8 mouse cellular contexts compared by ENCODE assay signal in the genomic region with DNA sequence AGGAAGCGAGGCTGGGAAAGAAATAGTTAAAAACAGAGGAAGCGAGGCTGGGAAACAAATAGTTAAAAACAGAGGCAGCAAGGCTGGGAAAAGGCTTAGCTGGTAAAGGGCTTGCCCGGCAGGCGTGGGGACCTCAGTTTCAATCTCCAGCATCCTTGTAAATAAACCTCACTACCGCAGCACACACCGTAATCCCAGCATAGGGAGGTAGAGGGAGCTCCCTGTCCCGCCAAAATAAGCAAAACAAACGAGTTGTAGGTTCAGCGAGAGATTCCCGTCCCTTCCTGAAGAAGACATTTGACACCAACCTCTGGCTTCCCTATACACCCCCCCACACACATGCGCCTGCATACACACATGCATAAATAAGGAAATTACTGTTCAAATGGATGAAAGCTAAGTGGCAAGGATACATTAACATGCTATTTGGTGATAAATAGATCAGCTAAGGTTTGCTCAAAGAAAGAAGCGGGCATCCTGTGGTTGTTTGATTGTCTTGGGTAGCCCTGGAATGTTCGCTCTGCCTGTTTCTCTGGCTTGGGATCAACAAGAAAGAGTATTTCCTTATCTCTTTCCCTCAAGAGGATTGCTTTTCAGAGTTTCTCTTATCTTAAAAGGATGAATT. TPM values are rescaled to one million over a fixed set of nuclear protein-coding genes. Genes with fewer than 3 reads are reported as not detected.
DNase-seq lines count a peak whose midpoint lies in the region; ATAC-seq and TF ChIP-seq lines count a peak whose summit lies in the region.

No protein-coding gene starts in this region.

- ATAC-seq in lung, embryonic 14.5 days (ENCODE audit: insufficient read depth) = peak; percentile 45; the same call in 1 of the 2 replicates
- no peak; the same call in 1 of the 2 replicates for ATAC-seq in embryonic facial prominence, embryonic 12.5 days (ENCODE audit: insufficient number of reproducible peaks, insufficient read depth, low FRiP score, low TSS enrichment)
- peak; percentile 73; the same call in 1 of the 2 replicates for ATAC-seq in hindbrain, embryonic 15.5 days (ENCODE audit: low FRiP score, low read depth)
- peak; percentile 55; the same call in 1 of the 2 replicates for ATAC-seq in lung, postnatal 0 days
- no peak for ATAC-seq in monocyte, adult 5-6 weeks (replicated peaks; ENCODE audit: insufficient number of reproducible peaks, low FRiP score, low TSS enrichment, poor library complexity, severe bottlenecking)

- 5% methylated on average over 13 of the region's 13 CpGs for WGBS in lung, embryonic 14.5 days
- 10% methylated on average over 13 of the region's 13 CpGs for WGBS in embryonic facial prominence, embryonic 12.5 days
- WGBS in hindbrain, embryonic 15.5 days = 14% methylated on average over 13 of the region's 13 CpGs
- WGBS in lung, postnatal 0 days = 6% methylated on average over 13 of the region's 13 CpGs

- no peaks in the 10 kb centered on the region for H3K9me3 ChIP-seq in lung, embryonic 14.5 days (ENCODE audit: low read depth, low read length)
- no peaks in the 10 kb centered on the region for H3K9me3 ChIP-seq in embryonic facial prominence, embryonic 12.5 days
- H3K9me3 ChIP-seq in hindbrain, embryonic 15.5 days = no peaks in the 10 kb centered on the region
- H3K9me3 ChIP-seq in lung, postnatal 0 days (ENCODE audit: low read length) = no peaks in the 10 kb centered on the region

- peak; percentile 52 for TF ChIP-seq CTCF in lung, embryonic 14.5 days (IDR thresholded peaks at IDR 0.05; ENCODE audit: low read depth)
- TF ChIP-seq CTCF in lung, postnatal 0 days (IDR thresholded peaks at IDR 0.05) = peak; percentile 57

- H3K27me3 ChIP-seq in lung, embryonic 14.5 days (ENCODE audit: insufficient read depth, low read length) = no peaks in the 10 kb centered on the region
- H3K27me3 ChIP-seq in embryonic facial prominence, embryonic 12.5 days = no peaks in the 10 kb centered on the region
- H3K27me3 ChIP-seq in hindbrain, embryonic 15.5 days = no peaks in the 10 kb centered on the region
- no peaks in the 10 kb centered on the region for H3K27me3 ChIP-seq in lung, postnatal 0 days (replicated peaks; ENCODE audit: insufficient read depth, low read length)

- H3K27ac ChIP-seq in lung, embryonic 14.5 days (ENCODE audit: low read depth) = no peak overlapping the region
- H3K27ac ChIP-seq in embryonic facial prominence, embryonic 12.5 days = no peak overlapping the region; the same call in 1 of the 2 replicates
- H3K27ac ChIP-seq in hindbrain, embryonic 15.5 days (replicated peaks) = no peak overlapping the region; the same call in 1 of the 2 replicates
- H3K27ac ChIP-seq in lung, postnatal 0 days (ENCODE audit: low read length) = no peak overlapping the region

- H3K4me3 ChIP-seq in lung, embryonic 14.5 days (ENCODE audit: low read depth, low read length) = peak overlapping the region; percentile 28
- peak overlapping the region; percentile 23 for H3K4me3 ChIP-seq in embryonic facial prominence, embryonic 12.5 days
- peak overlapping the region; percentile 30 for H3K4me3 ChIP-seq in hindbrain, embryonic 15.5 days
- H3K4me3 ChIP-seq in lung, postnatal 0 days (ENCODE audit: low read depth, low read length) = 0 out of 2 replicates have a peak overlapping the region, but pooled peaks have one; percentile 12

- TF ChIP-seq EP300 in lung, postnatal 0 days (IDR thresholded peaks at IDR 0.05) = no peak

- intact Hi-C loops in gastrocnemius, postnatal 36 days (cut with DNase I) = loop anchor here (10.0 kb wide), 3 partner anchors 118 to 548 kb away; a partner anchor contains a TSS

- H3K4me2 ChIP-seq in lung, embryonic 14.5 days = peak overlapping the region; percentile 62
- peak overlapping the region; percentile 55 for H3K4me2 ChIP-seq in embryonic facial prominence, embryonic 12.5 days (replicated peaks)
- H3K4me2 ChIP-seq in hindbrain, embryonic 15.5 days = peak overlapping the region; percentile 57
- H3K4me2 ChIP-seq in lung, postnatal 0 days (replicated peaks; ENCODE audit: low read depth, low read length) = peak overlapping the region; percentile 42

- H3K4me1 ChIP-seq in lung, embryonic 14.5 days (ENCODE audit: insufficient read depth) = peaks cover 10% of the 10 kb centered on the region; the same call in 1 of the 2 replicates
- H3K4me1 ChIP-seq in embryonic facial prominence, embryonic 12.5 days = peaks cover 14% of the 10 kb centered on the region
- peaks cover 13% of the 10 kb centered on the region for H3K4me1 ChIP-seq in hindbrain, embryonic 15.5 days (replicated peaks)
- H3K4me1 ChIP-seq in lung, postnatal 0 days (ENCODE audit: insufficient read depth, low read depth, low read length) = no peaks in the 10 kb centered on the region

- DNase-seq in lung, embryonic 14.5 days = peak; percentile 69
- DNase-seq in lung, postnatal 14 days = no peak
- DNase-seq in lung, postnatal 0 days (ENCODE audit: low spot score) = peak; percentile 59
- no peak for DNase-seq in gastrocnemius, postnatal 36 days
- DNase-seq in right cerebral cortex, adult 2 months (ENCODE audit: low spot score in 2 of 2) = no peak

- H3K9ac ChIP-seq in lung, embryonic 14.5 days = peak overlapping the region; percentile 27
- H3K9ac ChIP-seq in embryonic facial prominence, embryonic 12.5 days = no peak overlapping the region
- 0 out of 2 replicates have a peak overlapping the region, but pooled peaks have one; percentile 14 for H3K9ac ChIP-seq in hindbrain, embryonic 15.5 days
- H3K9ac ChIP-seq in lung, postnatal 0 days (replicated peaks; ENCODE audit: low read depth) = no peak overlapping the region

- no peaks in the 10 kb centered on the region for H3K36me3 ChIP-seq in lung, embryonic 14.5 days (ENCODE audit: insufficient read depth)
- H3K36me3 ChIP-seq in embryonic facial prominence, embryonic 12.5 days = no peaks in the 10 kb centered on the region
- H3K36me3 ChIP-seq in hindbrain, embryonic 15.5 days = no peaks in the 10 kb centered on the region
- H3K36me3 ChIP-seq in lung, postnatal 0 days (ENCODE audit: insufficient read depth, low read length) = no peaks in the 10 kb centered on the region

RNA-seq across cellular contexts. Expression of a gene that starts 14.2 kb away (rescaled TPM):
- not detected in 2 replicates for polyA plus RNA-seq in lung, embryonic 14.5 days (2014; fragmentation: Nextera tagmentation; extraction: Ambion mirVana)
- polyA plus RNA-seq in embryonic facial prominence, embryonic 12.5 days (2016; fragmentation: Nextera tagmentation; extraction: Ambion mirVana) = not detected in 2 replicates
- 0.10 TPM in 1 of 2 replicates, not detected in the other for polyA plus RNA-seq in hindbrain, embryonic 15.5 days (2015; fragmentation: Nextera tagmentation; extraction: Ambion mirVana)
- polyA plus RNA-seq in lung, postnatal 0 days (2015; fragmentation: Nextera tagmentation; extraction: Ambion mirVana) = 0.04 TPM in 1 of 2 replicates, not detected in the other
- 3.9 TPM in 1 of 3 replicates, not detected in the others for total RNA-seq in monocyte, adult 5-6 weeks (2017)
- not detected for total RNA-seq in gastrocnemius, postnatal 36 days (2021)

RNA-seq across cellular contexts. Expression of a gene that starts 25.2 kb away (rescaled TPM):
- polyA plus RNA-seq in lung, embryonic 14.5 days (2014; fragmentation: Nextera tagmentation; extraction: Ambion mirVana) = 124 and 128 TPM in 2 replicates
- polyA plus RNA-seq in embryonic facial prominence, embryonic 12.5 days (2016; fragmentation: Nextera tagmentation; extraction: Ambion mirVana) = 159 and 165 TPM in 2 replicates
- polyA plus RNA-seq in hindbrain, embryonic 15.5 days (2015; fragmentation: Nextera tagmentation; extraction: Ambion mirVana) = 112 and 119 TPM in 2 replicates
- 71.4 and 75.2 TPM in 2 replicates for polyA plus RNA-seq in lung, postnatal 0 days (2015; fragmentation: Nextera tagmentation; extraction: Ambion mirVana)
- total RNA-seq in monocyte, adult 5-6 weeks (2017) = 97.1 to 130 TPM (median 127 TPM) in 3 replicates
- total RNA-seq in gastrocnemius, postnatal 36 days (2021) = 100 to 1,000 TPM; 195 to 197 TPM

Comparison
In these comparisons a context has a peak if more than half of its experiments do, and no peak if none do; other contexts are left out.
1. DNase-seq: peak in lung, embryonic 14.5 days (single experiment) and lung, postnatal 0 days (single experiment); none in lung, postnatal 14 days (single experiment), gastrocnemius, postnatal 36 days (0 of 2) and right cerebral cortex, adult 2 months (0 of 2).
2. H3K9ac ChIP-seq: peak in lung, embryonic 14.5 days (single experiment) and hindbrain, embryonic 15.5 days (single experiment); none in embryonic facial prominence, embryonic 12.5 days (single experiment) and lung, postnatal 0 days (single experiment).
3. ATAC-seq: peak in lung, embryonic 14.5 days (single experiment), hindbrain, embryonic 15.5 days (single experiment) and lung, postnatal 0 days (single experiment); none in embryonic facial prominence, embryonic 12.5 days (single experiment) and monocyte, adult 5-6 weeks (single experiment).
4. Peak in every context shown above with its lines, with median percentiles within 50 percentile points of each other: H3K4me2 ChIP-seq and H3K4me3 ChIP-seq.